Mouse (Mus musculus) left cerebral cortex, postnatal 4 days (tissue): ENCODE results near the gene Myo16. TPM values are rescaled to one million over a fixed set of nuclear protein-coding genes. Genes with fewer than 3 reads are reported as not detected.

ENCODE experiments used
- DNase-seq: peaks from one replicate; pipeline ENCODE4 v3.0.0-alpha.2; 2022
- intact Hi-C: fragments of 180-260 bp; cut with DNase I; formaldehyde crosslinking; loops from one replicate; pipeline ENCODE4 v1.15.1; 2025
- total RNA-seq, 2 experiments: library from RNA; stranded (reverse); gene quantifications; 2 replicates each; pipeline ENCODE4 v1.2.3; 2021

The Myo16 gene
- total RNA-seq, 2 experiments from 2014 or later: 117 to 126 TPM

- peak; percentile 48 for DNase-seq
- intact Hi-C loops: no loop called here
Measured at GRCm38 (mm10) chr8:10586956-10587744, 433.4 kb downstream of the Myo16 start.

- intact Hi-C loops: no loop called here
- no peak for DNase-seq
Measured at GRCm38 (mm10) chr8:10589422-10589933, 435.8 kb downstream of the Myo16 start.

- intact Hi-C loops: no loop called here
- no peak for DNase-seq
Measured at GRCm38 (mm10) chr8:10592917-10593316, 439.2 kb downstream of the Myo16 start.

- DNase-seq: no peak
- intact Hi-C loops: no loop called here
Measured at GRCm38 (mm10) chr8:10596353-10596752, 442.6 kb downstream of the Myo16 start.

- no peak for DNase-seq
- intact Hi-C loops: no loop called here
Measured at GRCm38 (mm10) chr8:10597595-10597994, 443.9 kb downstream of the Myo16 start.

GRCm38 (mm10) chr8:10598889-10599288 is 445.2 kb downstream of the Myo16 start:
- DNase-seq: no peak
- intact Hi-C loops: no loop called here

GRCm38 (mm10) chr8:10606028-10606815 is 452.5 kb downstream of the Myo16 start:
- no peak for DNase-seq
- intact Hi-C loops: no loop called here

GRCm38 (mm10) chr8:10606816-10607209 is 453.1 kb downstream of the Myo16 start:
- intact Hi-C loops: no loop called here
- no peak for DNase-seq

GRCm38 (mm10) chr8:10611636-10612035 is 457.9 kb downstream of the Myo16 start:
- DNase-seq: no peak
- intact Hi-C loops: no loop called here

- DNase-seq: peak; percentile 18
- intact Hi-C loops: no loop called here
Measured at GRCm38 (mm10) chr8:10613371-10613770, 459.7 kb downstream of the Myo16 start.

- intact Hi-C loops: no loop called here
- no peak for DNase-seq
Measured at GRCm38 (mm10) chr8:10619689-10620088, 466.0 kb downstream of the Myo16 start.

- intact Hi-C loops: no loop called here
Measured at GRCm38 (mm10) chr8:10625262-10625661, 471.6 kb downstream of the Myo16 start.

GRCm38 (mm10) chr8:10628725-10629124 is 475.0 kb downstream of the Myo16 start:
- intact Hi-C loops: no loop called here
- DNase-seq: no peak

More at GRCm38 (mm10) chr8:10625262-10625661, 471.6 kb downstream of the Myo16 start:
- no peak for DNase-seq

- intact Hi-C loops: no loop called here
- no peak for DNase-seq
Measured at GRCm38 (mm10) chr8:10629862-10630261, 476.2 kb downstream of the Myo16 start.

- no peak for DNase-seq
- intact Hi-C loops: no loop called here
Measured at GRCm38 (mm10) chr8:10631006-10631405, 477.3 kb downstream of the Myo16 start.

- no peak for DNase-seq
- intact Hi-C loops: no loop called here
Measured at GRCm38 (mm10) chr8:10632603-10633002, 478.9 kb downstream of the Myo16 start.

- intact Hi-C loops: no loop called here
- DNase-seq: no peak
Measured at GRCm38 (mm10) chr8:10633360-10634140, 479.8 kb downstream of the Myo16 start.

GRCm38 (mm10) chr8:10634421-10634820 is 480.7 kb downstream of the Myo16 start:
- intact Hi-C loops: no loop called here
- DNase-seq: peak; percentile 80

- intact Hi-C loops: no loop called here
Measured at GRCm38 (mm10) chr8:10638871-10639270, 485.2 kb downstream of the Myo16 start.

GRCm38 (mm10) chr8:10640176-10640810 is 486.6 kb downstream of the Myo16 start:
- no peak for DNase-seq
- intact Hi-C loops: no loop called here

More at GRCm38 (mm10) chr8:10638871-10639270, 485.2 kb downstream of the Myo16 start:
- DNase-seq: no peak
